Mouse (Mus musculus) liver, postnatal 0 days (tissue): ENCODE measurements around the gene Atp8a2.

Experiments
- CTCF ChIP-seq: sonication (generic); IDR thresholded peaks from 2 replicates; pipeline ENCODE4 v1.5.1; 2016; ENCODE audit warnings: antibody characterized with exemption, low read depth
- EP300 ChIP-seq: IDR thresholded peaks from 2 replicates; pipeline ENCODE4 v1.6.1; 2016; ENCODE audit warnings: antibody characterized with exemption, low read depth, mild to moderate bottlenecking

GRCm38 (mm10) chr14:59960214-59960890, 236.6 kb downstream of the Atp8a2 start:
- no peak for TF ChIP-seq CTCF
- TF ChIP-seq EP300 = no peak
